In the genomic region with DNA sequence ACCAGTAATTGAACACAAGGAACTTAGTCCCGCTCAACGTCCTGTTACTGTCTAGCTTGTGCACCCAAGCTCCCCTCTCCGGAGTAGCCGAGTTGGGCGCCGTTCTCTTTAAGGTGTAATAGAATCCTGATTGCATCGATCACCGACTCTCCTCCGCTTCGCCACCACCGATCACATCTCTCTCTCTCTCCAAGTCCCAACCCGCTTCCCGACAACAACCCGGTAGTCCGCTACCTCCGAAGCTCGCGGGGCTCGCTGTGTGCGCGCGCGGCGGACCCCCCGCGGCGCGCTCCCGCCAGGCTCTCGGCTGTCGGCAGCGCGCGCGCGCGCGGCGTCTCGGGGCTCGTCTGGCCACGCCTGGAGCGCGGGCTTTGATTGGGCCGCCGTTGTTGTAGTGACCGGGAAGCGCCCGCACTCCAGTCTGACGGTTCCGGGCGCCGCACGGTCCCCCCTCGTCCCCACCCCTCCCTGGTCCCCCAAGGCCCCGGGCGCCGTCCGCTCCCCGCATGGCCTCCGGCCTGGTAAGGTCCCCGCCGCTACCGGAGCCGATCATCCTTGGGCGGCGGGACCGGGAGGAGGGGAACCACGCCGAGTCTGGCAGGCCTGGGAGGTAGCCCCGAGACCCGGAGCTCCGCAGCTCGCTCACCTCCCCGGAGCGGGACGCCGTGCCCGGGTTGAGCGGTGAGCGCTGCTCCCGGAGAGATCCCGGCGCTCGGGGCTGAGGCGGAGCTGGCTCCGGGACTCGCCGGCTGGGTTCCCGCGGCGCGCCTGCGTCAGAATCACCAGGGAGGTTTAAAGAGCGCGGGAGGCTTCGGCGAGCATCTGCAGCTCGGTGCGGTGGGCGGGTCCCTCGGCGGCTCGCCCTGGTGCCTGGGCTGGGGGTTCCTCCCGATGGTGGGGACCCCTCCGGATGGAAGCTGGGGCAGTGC, we compare ENCODE assay signal across 8 mouse cellular contexts. TPM values are rescaled to one million over a fixed set of nuclear protein-coding genes. Genes with fewer than 3 reads are reported as not detected.
DNase-seq lines count a peak whose midpoint lies in the region; ATAC-seq and TF ChIP-seq lines count a peak whose summit lies in the region.

Poc1b (plus strand) TSS at position 334 of the 929 bp plus-strand sequence.

- H3K9me3 ChIP-seq in forebrain, embryonic 12.5 days = no peaks in the 10 kb centered on the region

- DNase-seq in ES-CJ7 (ENCODE audit: low read depth, low spot score) = peak; percentile 83
- peak; percentile 81 for DNase-seq in c-Kit-positive CD71-positive TER-119-positive erythroid progenitor cells, embryonic 14.5 days (ENCODE audit: low spot score)
- DNase-seq in heart, postnatal 10 days = peak; percentile 90
- DNase-seq in large intestine, adult 2 months (ENCODE audit: low read depth, low spot score) = no peak
- peak; percentile 80 for DNase-seq in lung, adult 2 months
- peak; percentile 89 for DNase-seq in testis, postnatal 14 days (ENCODE audit: low spot score)

- peaks cover 20% of the 10 kb centered on the region for H3K36me3 ChIP-seq in forebrain, embryonic 12.5 days (replicated peaks)

- no peaks in the 10 kb centered on the region for H3K27me3 ChIP-seq in forebrain, embryonic 12.5 days

- peak within 1 kb of the TSS; percentile 90 for H3K4me2 ChIP-seq in forebrain, embryonic 12.5 days

- peak; percentile 96 for ATAC-seq in forebrain, embryonic 12.5 days (ENCODE audit: low FRiP score)
- peak; percentile 53 for ATAC-seq in neutrophil, adult 5-6 weeks (ENCODE audit: extremely low read depth, insufficient number of reproducible peaks, low FRiP score, poor library complexity, severe bottlenecking)

- no peak for TF ChIP-seq CTCF in lung, adult 2 months (IDR thresholded peaks at IDR 0.05; ENCODE audit: insufficient read depth, low read length)

- intact Hi-C loops in heart, postnatal 10 days (cut with DNase I) = loop anchor here (5.0 kb wide), 1 partner anchor 45 kb away; no protein-coding TSS in a partner anchor

- peak within 1 kb of the TSS; percentile 87 for H3K9ac ChIP-seq in forebrain, embryonic 12.5 days

- peak within 1 kb of the TSS; percentile 95 for H3K4me3 ChIP-seq in forebrain, embryonic 12.5 days (replicated peaks)
- peak within 1 kb of the TSS; percentile 78 for H3K4me3 ChIP-seq in lung, adult 2 months (replicated peaks; ENCODE audit: extremely low read depth, low read depth, low read length)

- H3K4me1 ChIP-seq in forebrain, embryonic 12.5 days = peaks cover 35% of the 10 kb centered on the region
- peaks cover 10% of the 10 kb centered on the region for H3K4me1 ChIP-seq in lung, adult 2 months (ENCODE audit: control insufficient read depth, insufficient read depth, low read length)

- WGBS in forebrain, embryonic 12.5 days = under 1% methylated on average over 99 of the region's 106 CpGs
- under 1% methylated on average over 105 of the region's 106 CpGs for WGBS in large intestine, adult 2 months
- WGBS in lung, adult 2 months = under 1% methylated on average over 102 of the region's 106 CpGs

- peak within 1 kb of the TSS; percentile 90 for H3K27ac ChIP-seq in forebrain, embryonic 12.5 days

- 0 out of 2 replicates have a peak, but pooled peaks have one; percentile 15 for TF ChIP-seq POLR2A in lung, adult 2 months (IDR thresholded peaks at IDR 0.05; ENCODE audit: borderline replicate concordance, extremely low read depth, low read depth, low read length)

RNA-seq across cellular contexts. Expression of gene Poc1b, which starts in this region (rescaled TPM):
- polyA plus RNA-seq in forebrain, embryonic 12.5 days (2016; fragmentation: Nextera tagmentation; extraction: Ambion mirVana) = 24.6 and 25.5 TPM in 2 replicates
- total RNA-seq in heart, postnatal 10 days (2021) = 10 to 100 TPM; 10.5 to 12.1 TPM
- 12.3 and 14.9 TPM in 2 replicates for polyA plus RNA-seq in large intestine, adult 2 months (2012; rRNA removed)
- polyA plus RNA-seq in lung, adult 2 months (2012; rRNA removed) = 6.5 and 7.3 TPM in 2 replicates
- 9.0 and 12.8 TPM in 2 replicates for total RNA-seq in neutrophil, adult 5-6 weeks (2017)
